ENCODE assay signal across 21 mouse cellular contexts in the genomic region with DNA sequence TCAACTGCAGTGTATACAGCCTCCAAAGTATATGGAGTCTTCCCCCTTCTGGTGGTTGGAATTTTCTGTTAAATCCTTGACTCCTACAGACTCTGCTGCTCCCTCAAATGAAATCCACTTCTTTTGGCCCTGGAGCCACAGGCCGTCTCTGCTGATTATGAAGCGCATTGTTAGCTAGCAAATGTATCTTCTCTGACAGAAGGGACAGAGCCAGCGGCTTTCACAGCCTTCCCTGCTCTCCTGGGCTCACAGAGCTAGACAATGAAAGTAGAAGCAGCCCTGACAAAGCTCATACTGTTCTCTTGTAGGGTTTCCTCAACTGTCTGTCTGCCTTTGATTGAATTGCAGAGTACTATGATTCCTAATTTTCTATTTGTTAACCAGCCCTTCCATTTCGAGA. TPM values are rescaled to one million over a fixed set of nuclear protein-coding genes. Genes with fewer than 3 reads are reported as not detected.
DNase-seq lines count a peak whose midpoint lies in the region; ATAC-seq and TF ChIP-seq lines count a peak whose summit lies in the region.
"Had no signal": no experiment of that assay in that cellular context is flagged by ENCODE, and none has a peak within 500 bp of the region (broad histone marks: within the 10 kb centered on the region; RNA-seq: fewer than 3 reads in every experiment).

No protein-coding gene starts in this region.

- peaks cover 28% of the 10 kb centered on the region for H3K4me1 ChIP-seq in forebrain, embryonic 13.5 days
- peaks cover 14% of the 10 kb centered on the region for H3K4me1 ChIP-seq in forebrain, postnatal 0 days (ENCODE audit: insufficient read depth)
- peaks cover 18% of the 10 kb centered on the region for H3K4me1 ChIP-seq in limb, embryonic 12.5 days (replicated peaks)
- peaks cover 12% of the 10 kb centered on the region; the same call in 1 of the 2 replicates for H3K4me1 ChIP-seq in limb, embryonic 10.5 days
- 0 out of 2 replicates have a peak, but pooled peaks cover 8% of the 10 kb centered on the region for H3K4me1 ChIP-seq in hindbrain, postnatal 0 days (ENCODE audit: insufficient read depth, low read length)

- no peak for DNase-seq in forebrain, postnatal 0 days
- DNase-seq in limb, embryonic 10.5 days (ENCODE audit: low spot score): no peak
- peak; percentile 59 for DNase-seq in brain, adult 2 months (ENCODE audit: low read depth, low spot score)
- DNase-seq in hindbrain, postnatal 0 days (ENCODE audit: low spot score): no peak
- no peak for DNase-seq in urinary bladder, postnatal 14 days (ENCODE audit: low spot score)
- no peak for DNase-seq in adrenal gland, postnatal 4 days (ENCODE audit: low spot score in 2 of 2)
- DNase-seq: adrenal gland, adult 8-10 months; cerebellum, adult 2 months; heart, adult 18-20 months; kidney, adult 9 months; kidney, postnatal 4 days; layer of hippocampus, postnatal 36 days; lung, adult 2 months; lung, postnatal 4 days; right cerebral cortex, postnatal 4 days had no signal

- H3K4me3 ChIP-seq in forebrain, embryonic 13.5 days: no peak overlapping the region
- H3K4me3 ChIP-seq in forebrain, postnatal 0 days (ENCODE audit: low read depth, low read length): no peak overlapping the region
- H3K4me3 ChIP-seq in limb, embryonic 12.5 days (replicated peaks): no peak overlapping the region
- H3K4me3 ChIP-seq in limb, embryonic 10.5 days: no peak overlapping the region
- no peak overlapping the region for H3K4me3 ChIP-seq in hindbrain, postnatal 0 days (ENCODE audit: low read length)
- H3K4me3 ChIP-seq: embryonic facial prominence, embryonic 15.5 days; forebrain, embryonic 15.5 days; neural tube, embryonic 13.5 days had no signal

- H3K27me3 ChIP-seq in forebrain, embryonic 13.5 days: no peaks in the 10 kb centered on the region
- no peaks in the 10 kb centered on the region for H3K27me3 ChIP-seq in forebrain, postnatal 0 days (ENCODE audit: insufficient read depth, low read length)
- H3K27me3 ChIP-seq in limb, embryonic 12.5 days: no peaks in the 10 kb centered on the region
- H3K27me3 ChIP-seq in limb, embryonic 10.5 days (ENCODE audit: low read depth, poor library complexity, severe bottlenecking): no peaks in the 10 kb centered on the region
- no peaks in the 10 kb centered on the region for H3K27me3 ChIP-seq in hindbrain, postnatal 0 days (ENCODE audit: insufficient read depth, low read length)
- H3K27me3 ChIP-seq: embryonic facial prominence, embryonic 15.5 days; forebrain, embryonic 15.5 days; neural tube, embryonic 13.5 days had no signal

- no peaks in the 10 kb centered on the region for H3K9me3 ChIP-seq in forebrain, embryonic 13.5 days (replicated peaks)
- H3K9me3 ChIP-seq in forebrain, postnatal 0 days (ENCODE audit: low read length): no peaks in the 10 kb centered on the region
- no peaks in the 10 kb centered on the region for H3K9me3 ChIP-seq in limb, embryonic 12.5 days
- H3K9me3 ChIP-seq in limb, embryonic 10.5 days (replicated peaks): no peaks in the 10 kb centered on the region
- H3K9me3 ChIP-seq in hindbrain, postnatal 0 days (ENCODE audit: low read length): no peaks in the 10 kb centered on the region
- H3K9me3 ChIP-seq: embryonic facial prominence, embryonic 15.5 days; forebrain, embryonic 15.5 days had no signal

- no peak for TF ChIP-seq CTCF in forebrain, postnatal 0 days (IDR thresholded peaks at IDR 0.05; ENCODE audit: low read depth)
- no peak for TF ChIP-seq CTCF in hindbrain, postnatal 0 days (IDR thresholded peaks at IDR 0.05; ENCODE audit: low read depth)

- ATAC-seq in forebrain, embryonic 13.5 days: no peak
- ATAC-seq in forebrain, postnatal 0 days: no peak
- no peak for ATAC-seq in limb, embryonic 12.5 days (ENCODE audit: insufficient number of reproducible peaks, insufficient read depth, low FRiP score, low TSS enrichment, low read depth)
- ATAC-seq in hindbrain, postnatal 0 days: no peak
- ATAC-seq: forebrain, embryonic 15.5 days had no signal

- 39% methylated on average over 4 of the region's 4 CpGs for WGBS in forebrain, embryonic 13.5 days
- WGBS in forebrain, postnatal 0 days: 40% methylated on average over 4 of the region's 4 CpGs
- WGBS in limb, embryonic 12.5 days: 80% methylated on average over 4 of the region's 4 CpGs
- 89% methylated on average over 4 of the region's 4 CpGs for WGBS in limb, embryonic 10.5 days
- 51% methylated on average over 4 of the region's 4 CpGs for WGBS in hindbrain, postnatal 0 days

- no peak overlapping the region for H3K9ac ChIP-seq in forebrain, embryonic 13.5 days
- no peak overlapping the region for H3K9ac ChIP-seq in forebrain, postnatal 0 days
- H3K9ac ChIP-seq in limb, embryonic 12.5 days (replicated peaks): no peak overlapping the region
- no peak overlapping the region for H3K9ac ChIP-seq in hindbrain, postnatal 0 days (replicated peaks; ENCODE audit: low read length)
- H3K9ac ChIP-seq: embryonic facial prominence, embryonic 15.5 days; forebrain, embryonic 15.5 days; neural tube, embryonic 13.5 days had no signal

- H3K27ac ChIP-seq in forebrain, embryonic 13.5 days: peak overlapping the region; percentile 54; the same call in 1 of the 2 replicates
- H3K27ac ChIP-seq in forebrain, postnatal 0 days (ENCODE audit: low read depth, low read length): no peak overlapping the region; the same call in 1 of the 2 replicates
- H3K27ac ChIP-seq in limb, embryonic 12.5 days: peak overlapping the region; percentile 45; the same call in 1 of the 2 replicates
- H3K27ac ChIP-seq in limb, embryonic 10.5 days: no peak overlapping the region
- peak overlapping the region; percentile 51; the same call in 1 of the 2 replicates for H3K27ac ChIP-seq in hindbrain, postnatal 0 days
- H3K27ac ChIP-seq: embryonic facial prominence, embryonic 15.5 days; forebrain, embryonic 15.5 days; neural tube, embryonic 13.5 days had no signal

- no peaks in the 10 kb centered on the region for H3K36me3 ChIP-seq in forebrain, embryonic 13.5 days (ENCODE audit: poor library complexity, severe bottlenecking)
- H3K36me3 ChIP-seq in forebrain, postnatal 0 days (ENCODE audit: insufficient read depth): no peaks in the 10 kb centered on the region
- H3K36me3 ChIP-seq in limb, embryonic 12.5 days: no peaks in the 10 kb centered on the region
- H3K36me3 ChIP-seq in limb, embryonic 10.5 days: no peaks in the 10 kb centered on the region
- H3K36me3 ChIP-seq in hindbrain, postnatal 0 days (ENCODE audit: insufficient read depth, low read length): no peaks in the 10 kb centered on the region
- H3K36me3 ChIP-seq: embryonic facial prominence, embryonic 15.5 days; forebrain, embryonic 15.5 days; neural tube, embryonic 13.5 days had no signal

- no peak overlapping the region for H3K4me2 ChIP-seq in forebrain, embryonic 13.5 days
- H3K4me2 ChIP-seq in forebrain, postnatal 0 days (ENCODE audit: low read depth): no peak overlapping the region
- no peak overlapping the region for H3K4me2 ChIP-seq in limb, embryonic 12.5 days
- no peak overlapping the region for H3K4me2 ChIP-seq in hindbrain, postnatal 0 days (ENCODE audit: low read depth, low read length)
- H3K4me2 ChIP-seq: embryonic facial prominence, embryonic 15.5 days; forebrain, embryonic 15.5 days; liver, embryonic 11.5 days; neural tube, embryonic 13.5 days had no signal

RNA-seq across cellular contexts. Expression of gene Pdss2, which starts 51.1 kb away (rescaled TPM):
- polyA plus RNA-seq in forebrain, embryonic 13.5 days (2015; fragmentation: Nextera tagmentation; extraction: Ambion mirVana): 15.9 and 16.2 TPM in 2 replicates
- total RNA-seq in forebrain, postnatal 0 days (2014; rRNA removed): 20.5 and 21.1 TPM in 2 replicates
- 14.0 and 18.4 TPM in 2 replicates for polyA plus RNA-seq in forebrain, postnatal 0 days (2015; fragmentation: Nextera tagmentation; extraction: Ambion mirVana)
- polyA plus RNA-seq in limb, embryonic 12.5 days (2016; fragmentation: Nextera tagmentation; extraction: Ambion mirVana): 13.7 and 14.0 TPM in 2 replicates
- polyA plus RNA-seq in limb, embryonic 10.5 days (2016; fragmentation: Nextera tagmentation; extraction: Ambion mirVana): 14.5 and 14.8 TPM in 2 replicates
- total RNA-seq in hindbrain, postnatal 0 days (2014; rRNA removed): 18.3 and 20.9 TPM in 2 replicates
- polyA plus RNA-seq in hindbrain, postnatal 0 days (2015; fragmentation: Nextera tagmentation; extraction: Ambion mirVana): 17.4 and 17.5 TPM in 2 replicates
- 10 to 100 TPM; 16.9 to 17.0 TPM for total RNA-seq in adrenal gland, postnatal 4 days (2021)

Comparison
In these comparisons a context has a peak if more than half of its experiments do, and no peak if none do; other contexts are left out.
1. H3K27ac ChIP-seq: peak in forebrain, embryonic 13.5 days (single experiment), limb, embryonic 12.5 days (single experiment) and hindbrain, postnatal 0 days (single experiment); none in forebrain, postnatal 0 days (single experiment) and limb, embryonic 10.5 days (single experiment).